Mouse (Mus musculus): Measurements from ENCODE around the gene Nkpd1.
A peak's percentile ranks its signal among the peaks of the same experiment; 100 is the strongest.
"Not testable (repeated sequence)": the region's sequence is repeated elsewhere in the genome, so short reads cannot be mapped to it uniquely, and the experiment has no call there.

Nkpd1 gene

GRCm38 (mm10) chr7:19506326-19506725, 11.3 kb upstream of the Nkpd1 start:
- no peak for DNase-seq (ENCODE audit: low read depth, low spot score)

- DNase-seq (ENCODE audit: low read depth, low spot score), result no peak
Observed at GRCm38 (mm10) chr7:19506969-19507611, 10.5 kb upstream of the Nkpd1 start.

GRCm38 (mm10) chr7:19507612-19507981, 10.0 kb upstream of the Nkpd1 start:
- no peak for DNase-seq (ENCODE audit: low read depth, low spot score)

GRCm38 (mm10) chr7:19508150-19508923, 9.3 kb upstream of the Nkpd1 start, which contains the start of the genes Bloc1s3 and Trappc6a:
Gene Bloc1s3 (minus strand): TSS chr7:19508367.
Gene Trappc6a (plus strand): TSS chr7:19508395.
- DNase-seq (ENCODE audit: low read depth, low spot score), result peak; percentile 89

- no peak for DNase-seq (ENCODE audit: low read depth, low spot score)
Observed at GRCm38 (mm10) chr7:19508924-19509568, 8.6 kb upstream of the Nkpd1 start.

- no peak for DNase-seq (ENCODE audit: low read depth, low spot score)
Observed at GRCm38 (mm10) chr7:19509786-19510185, 7.9 kb upstream of the Nkpd1 start.

- DNase-seq (ENCODE audit: low read depth, low spot score), result not testable (repeated sequence)
Observed at GRCm38 (mm10) chr7:19511934-19512333, 5.7 kb upstream of the Nkpd1 start.

- DNase-seq (ENCODE audit: low read depth, low spot score), result no peak
Observed at GRCm38 (mm10) chr7:19512353-19512752, 5.3 kb upstream of the Nkpd1 start.

- DNase-seq (ENCODE audit: low read depth, low spot score), result no peak
Observed at GRCm38 (mm10) chr7:19520032-19520431, 2.4 kb downstream of the Nkpd1 start.

GRCm38 (mm10) chr7:19523017-19523756, 5.5 kb downstream of the Nkpd1 start:
- no peak for DNase-seq (ENCODE audit: low read depth, low spot score)

- DNase-seq (ENCODE audit: low read depth, low spot score), result no peak
Observed at GRCm38 (mm10) chr7:19523757-19524419, 6.2 kb downstream of the Nkpd1 start.

- DNase-seq (ENCODE audit: low read depth, low spot score), result no peak
Observed at GRCm38 (mm10) chr7:19524420-19525104, 6.9 kb downstream of the Nkpd1 start.

GRCm38 (mm10) chr7:19525105-19525481, 7.5 kb downstream of the Nkpd1 start:
- no peak for DNase-seq (ENCODE audit: low read depth, low spot score)

GRCm38 (mm10) chr7:19531077-19531476, 13.4 kb downstream of the Nkpd1 start:
- no peak for DNase-seq (ENCODE audit: low read depth, low spot score)

GRCm38 (mm10) chr7:19532240-19532639, 14.6 kb downstream of the Nkpd1 start:
- DNase-seq (ENCODE audit: low read depth, low spot score), result no peak

- no peak for DNase-seq (ENCODE audit: low read depth, low spot score)
Observed at GRCm38 (mm10) chr7:19534676-19535075, 17.0 kb downstream of the Nkpd1 start.

- DNase-seq (ENCODE audit: low read depth, low spot score), result peak; percentile 48
Observed at GRCm38 (mm10) chr7:19540771-19541566, 23.3 kb downstream of the Nkpd1 start.

- DNase-seq (ENCODE audit: low read depth, low spot score), result no peak
Observed at GRCm38 (mm10) chr7:19541681-19542154, 24.1 kb downstream of the Nkpd1 start.

- no peak for DNase-seq (ENCODE audit: low read depth, low spot score)
Observed at GRCm38 (mm10) chr7:19542155-19542691, 24.6 kb downstream of the Nkpd1 start.

All from skeletal muscle tissue, adult 2 months (tissue).